Mouse (Mus musculus) MEL (cell line): ENCODE results near the gene Mob3c. TPM values are rescaled to one million over a fixed set of nuclear protein-coding genes. Genes with fewer than 3 reads are reported as not detected.

Experiments
- DNase-seq: peaks from one replicate; pipeline ENCODE4 v3.0.0; 2011; ENCODE audit warnings: low read depth, low spot score
- H3K27ac ChIP-seq: 2 replicates; pipeline ENCODE4 v1.5.1; 2012; ENCODE audit warnings: low read depth, mild to moderate bottlenecking, control low read depth, low read length, moderate library complexity; ENCODE audit not compliant: control insufficient read depth
- H3K27me3 ChIP-seq, 2 experiments: fragments of 150-350 bp in 1 of 2; sonication (generic) in 1 of 2; 2 replicates each; pipeline ENCODE4 v1.6.1; 2012; ENCODE audit warnings: low read length in 2 of 2, mild to moderate bottlenecking in 2 of 2, improper control_type of control experiment in 1 of 2, moderate library complexity in 1 of 2; ENCODE audit not compliant: insufficient read depth in 2 of 2, control insufficient read depth in 1 of 2
- H3K36me3 ChIP-seq, 2 experiments: 2 replicates each; pipeline ENCODE4 v1.6.1; 2012 to 2014; ENCODE audit warnings: low read length in 2 of 2, improper control_type of control experiment in 1 of 2, inconsistent platforms in 1 of 2, mild to moderate bottlenecking in 1 of 2; ENCODE audit not compliant: insufficient read depth in 2 of 2, control insufficient read depth in 1 of 2
- H3K4me1 ChIP-seq, 2 experiments: fragments of 150-350 bp in 1 of 2; sonication (generic) in 1 of 2; 2 replicates each; pipeline ENCODE4 v1.6.1; 2012; ENCODE audit warnings: low read length in 2 of 2, improper control_type of control experiment in 1 of 2, mild to moderate bottlenecking in 1 of 2; ENCODE audit not compliant: insufficient read depth in 2 of 2, control insufficient read depth in 1 of 2
- H3K4me3 ChIP-seq, 2 experiments: fragments of 150-350 bp in 1 of 2; sonication (generic) in 1 of 2; 2 replicates each; pipeline ENCODE4 v1.5.1; 2012; ENCODE audit warnings: low read depth in 2 of 2, low read length in 2 of 2, mild to moderate bottlenecking in 2 of 2, moderate library complexity in 2 of 2, control low read depth in 1 of 2, improper control_type of control experiment in 1 of 2; ENCODE audit not compliant: control insufficient read depth in 1 of 2, insufficient read depth in 1 of 2
- H3K79me2 ChIP-seq: 2 replicates; pipeline ENCODE4 v1.6.1; 2012; ENCODE audit warnings: mild to moderate bottlenecking, low read length, moderate library complexity; ENCODE audit not compliant: control insufficient read depth, poor library complexity, insufficient read depth
- H3K9ac ChIP-seq: 2 replicates; pipeline ENCODE4 v1.6.1; 2012; ENCODE audit warnings: low read depth, mild to moderate bottlenecking, control low read depth, low read length, moderate library complexity; ENCODE audit not compliant: control insufficient read depth, poor library complexity, severe bottlenecking
- H3K9me3 ChIP-seq: fragments of 150-350 bp; sonication (generic); replicated peaks from 2 replicates; pipeline ENCODE4 v1.6.1; 2012; ENCODE audit warnings: mild to moderate bottlenecking, low read length, improper control_type of control experiment, moderate library complexity; ENCODE audit not compliant: insufficient read depth
- BHLHE40 ChIP-seq: IDR thresholded peaks from 2 replicates; pipeline ENCODE4 v1.6.1; 2012; ENCODE audit warnings: low read depth, mild to moderate bottlenecking, inconsistent platforms, low read length, improper control_type of control experiment, borderline replicate concordance
- CHD1 ChIP-seq: IDR thresholded peaks from 2 replicates; pipeline ENCODE4 v1.6.1; 2012; ENCODE audit warnings: low read depth, mild to moderate bottlenecking, inconsistent platforms, low read length, improper control_type of control experiment
- CHD2 ChIP-seq: IDR thresholded peaks from 2 replicates; pipeline ENCODE4 v1.6.1; 2011; ENCODE audit warnings: low read length, improper control_type of control experiment
- E2F4 ChIP-seq: IDR thresholded peaks from 2 replicates; pipeline ENCODE4 v1.6.1; 2011; ENCODE audit warnings: low read depth, low read length, improper control_type of control experiment, borderline replicate concordance
- ELF1 ChIP-seq: IDR thresholded peaks from 2 replicates; pipeline ENCODE4 v1.6.1; 2014; ENCODE audit warnings: low read depth, mild to moderate bottlenecking, inconsistent platforms, low read length, improper control_type of control experiment, moderate library complexity
- EP300 ChIP-seq, 2 experiments: IDR thresholded peaks; 2 replicates each; pipeline ENCODE4 v1.6.1; 2011; ENCODE audit warnings: improper control_type of control experiment in 2 of 2, low read length in 2 of 2, low read depth in 1 of 2, mild to moderate bottlenecking in 1 of 2
- ETS1 ChIP-seq: IDR thresholded peaks from 2 replicates; pipeline ENCODE4 v1.6.1; 2012; ENCODE audit warnings: low read depth, mild to moderate bottlenecking, inconsistent platforms, low read length, improper control_type of control experiment, moderate library complexity
- HCFC1 ChIP-seq: IDR thresholded peaks from 2 replicates; pipeline ENCODE4 v1.6.1; 2012; ENCODE audit warnings: low read depth, mild to moderate bottlenecking, inconsistent platforms, low read length, improper control_type of control experiment, moderate library complexity
- KAT2A ChIP-seq: conservative IDR thresholded peaks from 2 replicates; pipeline ENCODE4 v1.6.1; 2012; ENCODE audit warnings: low read depth, low read length, improper control_type of control experiment, inconsistent platforms
- MAX ChIP-seq: IDR thresholded peaks from 2 replicates; pipeline ENCODE4 v1.6.1; 2011; ENCODE audit warnings: low read length, improper control_type of control experiment
- MAZ ChIP-seq: IDR thresholded peaks from 2 replicates; pipeline ENCODE4 v1.6.1; 2012; ENCODE audit warnings: low read depth, mild to moderate bottlenecking, inconsistent platforms, low read length, improper control_type of control experiment
- MXI1 ChIP-seq: IDR thresholded peaks from 2 replicates; pipeline ENCODE4 v1.6.1; 2011; ENCODE audit warnings: mild to moderate bottlenecking, low read depth, low read length, improper control_type of control experiment
- MYB ChIP-seq: IDR thresholded peaks from 2 replicates; pipeline ENCODE4 v1.6.1; 2011; ENCODE audit warnings: mild to moderate bottlenecking, low read depth, low read length, improper control_type of control experiment
- MYC ChIP-seq: IDR thresholded peaks from 2 replicates; pipeline ENCODE4 v1.6.1; 2011; ENCODE audit warnings: low read depth, mild to moderate bottlenecking, low read length, improper control_type of control experiment, moderate library complexity
- NELFE ChIP-seq: IDR thresholded peaks from 2 replicates; pipeline ENCODE4 v1.6.1; 2011; ENCODE audit warnings: low read depth, low read length, improper control_type of control experiment
- NRF1 ChIP-seq: IDR thresholded peaks from 2 replicates; pipeline ENCODE4 v1.6.1; 2014; ENCODE audit warnings: low read depth, mild to moderate bottlenecking, inconsistent platforms, low read length, improper control_type of control experiment, moderate library complexity; ENCODE audit not compliant: poor library complexity, insufficient read depth, severe bottlenecking
- POLR2A ChIP-seq, 2 experiments: IDR thresholded peaks; 2 replicates each; pipeline ENCODE4 v1.6.1; 2011 to 2012; ENCODE audit warnings: low read length in 2 of 2, mild to moderate bottlenecking in 2 of 2, control low read depth in 1 of 2, improper control_type of control experiment in 1 of 2, low read depth in 1 of 2, moderate library complexity in 1 of 2; ENCODE audit not compliant: control insufficient read depth in 1 of 2, insufficient read depth in 1 of 2, poor library complexity in 1 of 2
- POLR2AphosphoS2 ChIP-seq: IDR thresholded peaks from 2 replicates; pipeline ENCODE4 v1.6.1; 2011; ENCODE audit warnings: low read length, improper control_type of control experiment
- POLR2AphosphoS5 ChIP-seq: IDR thresholded peaks from 2 replicates; pipeline ENCODE4 v1.6.1; 2012; ENCODE audit warnings: low read depth, borderline replicate concordance, mild to moderate bottlenecking, inconsistent platforms, low read length, moderate library complexity, mixed read lengths
- RCOR1 ChIP-seq: IDR thresholded peaks from 2 replicates; pipeline ENCODE4 v1.6.1; 2012; ENCODE audit warnings: low read depth, mild to moderate bottlenecking, inconsistent platforms, low read length, improper control_type of control experiment
- SIN3A ChIP-seq: IDR thresholded peaks from 2 replicates; pipeline ENCODE4 v1.6.1; 2012; ENCODE audit warnings: low read length, improper control_type of control experiment, inconsistent platforms
- TAL1 ChIP-seq: IDR thresholded peaks from 2 replicates; pipeline ENCODE4 v1.6.1; 2012; ENCODE audit warnings: mild to moderate bottlenecking, inconsistent platforms, low read length, moderate library complexity, mixed read lengths
- TBP ChIP-seq: IDR thresholded peaks from 2 replicates; pipeline ENCODE4 v1.8.0; 2011; ENCODE audit warnings: low read depth, low read length, improper control_type of control experiment
- TCF12 ChIP-seq: IDR thresholded peaks from 2 replicates; pipeline ENCODE4 v1.6.1; 2014; ENCODE audit warnings: low read depth, mild to moderate bottlenecking, inconsistent platforms, low read length, improper control_type of control experiment, moderate library complexity
- UBTF ChIP-seq: IDR thresholded peaks from 2 replicates; pipeline ENCODE4 v1.6.1; 2012; ENCODE audit warnings: low read depth, mild to moderate bottlenecking, inconsistent platforms, low read length, improper control_type of control experiment, moderate library complexity, borderline replicate concordance; ENCODE audit not compliant: insufficient read depth
- USF1 ChIP-seq: IDR thresholded peaks from 2 replicates; pipeline ENCODE4 v1.6.1; 2014; ENCODE audit warnings: low read depth, mild to moderate bottlenecking, inconsistent platforms, low read length, improper control_type of control experiment, moderate library complexity
- USF2 ChIP-seq, 2 experiments: IDR thresholded peaks; 2 replicates each; pipeline ENCODE4 v1.6.1; 2011 to 2012; ENCODE audit warnings: improper control_type of control experiment in 2 of 2, low read length in 2 of 2, borderline replicate concordance in 1 of 2, inconsistent platforms in 1 of 2, low read depth in 1 of 2, mild to moderate bottlenecking in 1 of 2; ENCODE audit not compliant: insufficient read depth in 1 of 2
- ZKSCAN1 ChIP-seq: IDR thresholded peaks from 2 replicates; pipeline ENCODE4 v1.6.1; 2012; ENCODE audit warnings: low read depth, mild to moderate bottlenecking, inconsistent platforms, low read length, improper control_type of control experiment, moderate library complexity
- ZMIZ1 ChIP-seq: IDR thresholded peaks from 2 replicates; pipeline ENCODE4 v1.6.1; 2012; ENCODE audit warnings: low read depth, mild to moderate bottlenecking, inconsistent platforms, low read length, improper control_type of control experiment, moderate library complexity
- ZNF384 ChIP-seq: IDR thresholded peaks from 2 replicates; pipeline ENCODE4 v1.6.1; 2012; ENCODE audit warnings: low read depth, mild to moderate bottlenecking, inconsistent platforms, low read length, improper control_type of control experiment
- polyA plus RNA-seq, 2 experiments: library from polyadenylated mRNA; stranded (reverse) in 1 of 2; unstranded in 1 of 2; fragments of >175 nt in 1 of 2; fragments of >200 nt in 1 of 2; gene quantifications; 2 replicates each; pipeline versions ENCODE4 v1.2.1 to v1.2.4; 2012; ENCODE audit warnings: low replicate concordance in 2 of 2, low read depth in 1 of 2; ENCODE audit not compliant: insufficient read length in 2 of 2, insufficient read depth in 1 of 2, missing spikeins in 1 of 2
- total RNA-seq: library from RNA; depleted of rRNA; stranded (reverse); fragments of 300-350 nt; gene quantifications from 2 replicates; pipeline ENCODE4 v1.2.3, GENCODE M21; 2012

Gene Mob3c
- total and polyA plus RNA-seq, 3 experiments, result 9.5 to 17.7 TPM; not detected in 1

DNA sequence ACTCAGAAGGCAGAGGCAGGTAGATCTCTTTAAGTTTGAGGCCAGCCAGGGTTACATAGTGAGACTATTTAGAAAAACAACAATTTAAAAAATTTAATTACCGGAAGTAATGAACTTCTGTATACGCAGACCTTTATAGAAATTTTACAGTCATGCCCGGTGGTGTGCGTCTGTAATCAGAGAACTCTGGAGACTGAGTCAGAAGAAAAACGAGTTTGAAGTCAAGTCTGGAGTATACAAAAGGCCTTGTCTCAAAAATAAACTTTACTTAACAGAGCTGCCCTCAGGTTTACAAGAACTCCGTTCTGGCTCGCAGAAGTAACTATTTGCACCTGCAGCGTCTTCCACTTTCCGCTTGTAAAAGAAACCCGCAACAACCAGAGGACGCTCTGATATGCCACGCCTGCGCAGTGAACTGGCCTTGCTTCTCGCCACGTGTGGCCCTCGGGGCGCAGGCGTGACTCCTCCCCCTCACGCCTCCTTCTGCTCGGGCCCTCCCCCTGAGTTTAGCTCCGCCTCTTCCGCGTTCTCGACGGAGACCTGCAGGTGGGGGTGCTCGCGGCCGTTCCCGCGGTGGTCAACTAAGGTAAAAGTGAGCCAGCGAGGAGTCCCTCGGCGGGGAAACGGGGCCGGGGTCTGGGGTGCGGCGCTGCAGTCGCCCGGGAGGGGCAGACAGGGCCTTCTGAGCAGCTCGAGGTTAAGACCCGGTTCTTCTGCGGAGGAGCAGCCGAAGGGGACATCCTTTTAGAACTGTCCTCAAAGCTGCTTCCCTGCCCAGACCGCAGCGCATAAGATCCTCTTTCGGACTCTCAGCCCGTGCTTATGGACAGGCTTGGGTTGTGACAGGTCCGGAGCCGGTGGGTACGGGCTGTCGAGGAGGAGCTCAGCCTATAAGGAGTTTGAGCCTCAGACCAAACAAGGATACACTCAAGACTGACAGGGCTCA, 11.1 kb downstream of the Mob3c start, which contains the start of gene Mknk1:
Gene Mknk1 (plus strand): TSS at position 503 of the 946 bp plus-strand sequence.
- Histone ChIP-seq H3K36me3 (peaks cover 0 to 13% of the 10 kb centered on the region in 2 experiments; a peak in 2 of 4 replicates), H3K9ac (peak within 1 kb of the TSS; percentile 77), H3K27me3 (no peaks in the 10 kb centered on the region), H3K9me3 (no peaks in the 10 kb centered on the region), H3K27ac (peak within 1 kb of the TSS; percentile 93), H3K79me2 (peaks cover 16% of the 10 kb centered on the region)
- DNase-seq, result peak; percentile 97
- peak; percentile 99 for TF ChIP-seq NRF1
- TF ChIP-seq UBTF, result no peak
- no peak for TF ChIP-seq EP300 (IDR thresholded peaks at IDR 0.05; ENCODE audit: low read depth in 1 of 2, low read length in 2 of 2)
- TF ChIP-seq BHLHE40, result no peak
- TF ChIP-seq POLR2A (IDR thresholded peaks at IDR 0.05; ENCODE audit: control insufficient read depth in 1 of 2, insufficient read depth in 1 of 2, low read depth in 1 of 2, low read length in 2 of 2, poor library complexity in 1 of 2), result peak; percentile 68 to 94
- TF ChIP-seq TAL1, result no peak
- TF ChIP-seq KAT2A, result no peak
- no peak for TF ChIP-seq ZKSCAN1
- peak; percentile 87 for TF ChIP-seq NELFE
- peak; percentile 18; the same call in 1 of the 2 replicates for TF ChIP-seq ETS1
- peak; percentile 82 for TF ChIP-seq TBP
- TF ChIP-seq ZMIZ1, result 0 out of 2 replicates have a peak, but pooled peaks have one; percentile 41
- TF ChIP-seq CHD1, result no peak
- TF ChIP-seq MYB, result no peak
- TF ChIP-seq ELF1, result peak; percentile 89
- TF ChIP-seq HCFC1, result peak; percentile 72; the same call in 1 of the 2 replicates
- peak; percentile 41; the same call in 1 of the 2 replicates for TF ChIP-seq TCF12
- TF ChIP-seq MAZ, result peak; percentile 45; the same call in 1 of the 2 replicates
- TF ChIP-seq POLR2AphosphoS5, result no peak
- TF ChIP-seq RCOR1, result no peak
- TF ChIP-seq CHD2, result no peak
- TF ChIP-seq MXI1, result peak; percentile 95
- TF ChIP-seq E2F4, result no peak
- peak; percentile 84; the same call in 1 of the 2 replicates for TF ChIP-seq SIN3A
- TF ChIP-seq POLR2AphosphoS2, result peak; percentile 71; the same call in 1 of the 2 replicates
- peak; percentile 87 for TF ChIP-seq USF1
- TF ChIP-seq ZNF384, result no peak
- TF ChIP-seq MAX, result peak; percentile 94
- 0 out of 4 replicates have a peak, but pooled peaks of 1 of the 2 experiments have one; percentile 31 for TF ChIP-seq USF2 (IDR thresholded peaks at IDR 0.05; ENCODE audit: borderline replicate concordance in 1 of 2, insufficient read depth in 1 of 2, low read depth in 1 of 2, low read length in 2 of 2)
- peak; percentile 83 for TF ChIP-seq MYC
- TF ChIP-seq, all 39 proteins: peak for 17
- H3K4me3 ChIP-seq, result peak within 1 kb of the TSS; percentile 69 to 77
- peaks cover 5 to 24% of the 10 kb centered on the region in 2 experiments; a peak in 3 of 4 replicates for H3K4me1 ChIP-seq
